Mouse (Mus musculus) ovary, postnatal 10 days (tissue): ENCODE data around the gene Pard6b.
"Not testable (repeated sequence)": the region's sequence is repeated elsewhere in the genome, so short reads cannot be mapped to it uniquely, and the experiment has no call there.

Experiments
- DNase-seq: peaks from one replicate; pipeline ENCODE4 v3.0.0; 2022; ENCODE audit warnings: low spot score

Gene Pard6b

GRCm38 (mm10) chr2:168080431-168081246 is at the start of gene Pard6b:
Pard6b (plus strand) TSS chr2:168081004.
- DNase-seq, result peak; percentile 65

DNA sequence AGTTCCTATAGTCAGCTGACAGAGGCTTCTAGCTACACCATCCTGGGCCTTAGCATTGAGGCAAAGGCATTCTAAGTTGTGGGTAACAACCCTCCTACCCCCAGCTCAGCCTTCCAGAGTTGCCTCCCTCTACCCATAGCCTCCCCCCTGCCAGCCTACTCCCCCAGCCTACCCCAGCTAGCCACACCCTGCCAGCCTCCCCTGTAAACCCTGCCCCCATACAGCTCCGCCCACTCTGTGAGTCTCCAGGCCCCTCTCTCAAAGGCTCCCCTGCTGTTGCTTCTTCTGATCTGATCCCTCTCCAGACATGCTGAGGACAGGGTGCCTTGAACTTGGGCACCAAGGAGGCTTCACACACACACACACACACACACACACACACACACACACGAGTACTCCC is 49.0 kb upstream of the Pard6b start:
- DNase-seq, result no peak

GRCm38 (mm10) chr2:168033905-168034304 is 46.9 kb upstream of the Pard6b start:
- DNase-seq, result no peak

DNA sequence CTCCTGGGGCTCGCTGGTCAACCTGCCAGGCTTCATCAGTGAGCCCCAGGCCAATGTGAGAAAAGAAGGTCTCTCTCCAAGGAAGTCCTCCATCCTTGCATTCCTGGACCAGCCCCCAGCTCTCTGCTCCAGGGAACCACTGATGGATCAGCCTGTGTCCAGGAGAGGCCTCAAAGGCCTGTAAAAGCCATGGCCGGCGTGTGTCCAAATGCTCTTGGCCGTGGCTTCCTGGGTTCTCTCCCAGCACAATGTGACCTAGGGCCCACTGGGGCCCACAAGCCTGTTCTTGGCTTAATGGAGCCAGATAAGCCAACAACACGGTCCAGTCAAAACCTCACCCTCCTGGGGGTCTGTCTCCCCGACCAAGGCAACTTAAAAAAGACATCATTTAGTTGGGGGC is 44.9 kb upstream of the Pard6b start:
- no peak for DNase-seq

GRCm38 (mm10) chr2:168037063-168037462 is 43.7 kb upstream of the Pard6b start:
- DNase-seq, result no peak

DNA sequence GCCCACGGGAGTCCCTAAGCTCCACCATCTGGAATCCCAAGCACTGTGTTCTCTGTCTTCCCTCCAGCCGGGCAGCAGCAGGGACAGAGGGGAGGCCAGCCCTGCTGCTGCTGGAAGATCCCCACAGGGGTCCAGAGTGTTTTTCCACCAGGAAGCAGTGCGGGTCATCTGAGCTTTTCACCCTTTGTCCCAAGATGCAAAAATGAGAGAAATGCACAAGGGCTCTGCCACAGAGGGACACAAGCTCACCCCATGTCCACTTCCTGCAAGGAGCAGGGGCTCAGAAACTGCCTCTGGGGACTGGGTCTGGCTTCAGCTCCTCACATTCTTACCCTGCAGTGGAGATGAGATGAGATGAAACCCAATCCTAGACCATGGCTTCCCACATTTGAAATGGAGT is 40.1 kb upstream of the Pard6b start:
- no peak for DNase-seq

GRCm38 (mm10) chr2:168042019-168042418 is 38.8 kb upstream of the Pard6b start:
- DNase-seq, result no peak

- DNase-seq, result no peak
Measured at GRCm38 (mm10) chr2:168044681-168045287, 36.0 kb upstream of the Pard6b start.

- DNase-seq, result no peak
Measured at GRCm38 (mm10) chr2:168045357-168045756, 35.4 kb upstream of the Pard6b start.

- no peak for DNase-seq
Measured at GRCm38 (mm10) chr2:168045771-168046170, 35.0 kb upstream of the Pard6b start.

DNA sequence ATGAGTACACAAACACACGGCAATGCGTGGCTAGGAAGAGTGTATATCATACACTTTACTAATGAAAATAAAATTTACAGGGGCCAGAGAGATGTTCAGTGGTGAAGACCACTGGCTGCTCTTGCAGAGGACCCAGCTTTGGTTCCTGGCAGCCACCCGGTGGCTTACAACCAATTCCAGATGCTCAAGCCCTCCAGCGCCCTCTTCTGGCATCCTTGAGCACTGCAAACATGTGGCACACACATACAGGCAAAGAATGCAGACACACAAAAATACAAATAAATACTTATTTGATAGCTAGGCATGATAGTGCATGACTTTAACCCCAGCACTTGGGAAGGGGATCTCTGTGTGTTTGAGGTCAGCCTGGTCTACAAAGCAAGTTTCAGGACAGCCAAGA is 34.3 kb upstream of the Pard6b start:
- no peak for DNase-seq

DNA sequence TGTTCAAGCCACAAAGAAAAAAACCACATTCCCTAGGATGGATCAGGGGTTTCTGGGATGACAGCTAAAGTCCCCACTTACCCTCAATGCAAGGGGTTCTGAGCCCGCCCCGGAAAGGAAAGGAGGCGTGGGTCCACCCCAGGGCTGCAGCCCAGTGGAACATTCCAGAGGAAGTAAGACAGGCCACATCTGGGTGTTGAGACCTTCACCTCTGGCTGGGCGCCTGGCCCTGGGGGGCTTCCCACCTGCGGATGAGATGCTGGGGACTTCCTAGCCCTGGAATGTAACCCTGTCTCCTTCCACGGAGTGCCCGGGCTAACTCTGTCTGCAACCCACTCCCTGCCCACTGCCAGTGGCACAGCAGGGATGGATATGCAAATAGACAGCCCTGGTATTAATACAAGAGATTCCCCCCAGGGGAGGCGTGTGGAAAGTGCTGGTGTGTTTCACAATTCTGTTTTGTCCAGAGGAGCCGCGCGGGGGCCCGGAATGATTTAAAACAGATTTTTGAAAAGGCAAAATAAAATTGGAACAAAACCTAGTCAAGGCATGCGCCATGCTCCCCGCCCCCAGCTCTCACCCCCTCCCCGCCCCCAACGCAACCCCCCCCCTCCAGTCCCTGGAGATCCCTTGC is 31.7 kb upstream of the Pard6b start:
- no peak for DNase-seq

DNA sequence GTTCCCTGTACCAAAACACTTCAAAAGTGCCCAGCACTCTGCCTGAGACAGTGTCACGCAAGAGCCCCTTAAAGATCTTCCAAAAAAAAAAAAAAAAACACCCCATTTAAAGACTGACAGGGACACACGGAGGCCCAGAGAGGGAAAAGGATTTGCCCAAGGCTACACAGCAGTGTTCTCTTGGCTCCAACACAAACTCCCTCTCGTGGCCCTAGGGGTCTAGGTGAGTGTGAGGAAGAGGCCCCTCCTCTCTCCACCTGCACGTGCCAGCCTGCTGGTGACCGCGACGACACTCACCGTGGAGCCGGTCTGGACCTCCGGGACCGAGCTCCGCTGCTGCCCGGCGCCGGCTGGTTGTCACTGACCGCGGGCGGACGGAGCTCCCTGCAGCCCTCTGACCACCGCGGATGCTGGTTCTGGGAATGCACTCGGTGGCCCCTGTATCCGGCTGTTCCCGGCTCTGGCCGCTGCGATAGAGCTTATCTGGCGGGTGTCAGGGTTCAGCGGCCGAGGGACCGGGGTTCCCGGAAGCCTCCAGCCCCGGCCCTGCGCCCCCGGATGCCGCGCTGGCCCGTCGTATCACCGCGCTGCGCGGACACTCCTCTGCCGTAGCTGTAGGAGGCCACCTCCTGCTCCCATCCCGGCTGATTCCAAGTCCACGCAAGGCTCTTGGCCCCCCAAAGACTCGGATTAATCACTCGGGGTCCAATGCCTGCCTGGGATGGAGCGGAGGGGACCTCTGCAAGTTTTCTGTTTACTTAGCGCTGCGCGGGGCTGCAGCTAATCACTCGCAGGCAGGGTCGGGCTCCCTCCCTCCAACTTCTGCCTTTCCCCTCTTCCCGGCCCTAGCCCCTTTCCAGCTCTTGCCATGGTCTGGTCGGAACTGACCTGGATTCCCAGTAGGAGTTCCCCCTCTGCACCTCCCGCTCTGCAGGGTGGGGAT is 30.5 kb upstream of the Pard6b start:
- DNase-seq, result no peak

- no peak for DNase-seq
Measured at GRCm38 (mm10) chr2:168052156-168052555, 28.6 kb upstream of the Pard6b start.

DNA sequence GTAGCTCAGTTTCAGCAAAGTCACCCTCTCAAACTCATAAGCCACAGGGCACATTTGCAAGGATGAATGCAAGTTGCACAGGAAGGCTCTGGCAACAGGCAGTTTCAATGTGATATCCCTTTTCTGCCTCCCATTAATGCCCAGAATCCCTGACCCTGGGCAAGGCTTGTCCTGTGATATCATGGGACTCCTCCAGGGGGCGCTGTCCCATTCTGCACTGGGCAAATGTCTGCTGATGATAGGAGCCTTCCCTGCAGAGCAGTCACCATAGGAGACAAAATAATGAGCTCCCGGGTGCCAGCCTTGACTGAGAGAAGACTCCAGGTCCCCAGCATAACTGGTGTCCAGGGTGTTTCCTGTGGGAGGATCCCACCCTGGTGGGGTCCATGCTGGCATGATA is 28.1 kb upstream of the Pard6b start:
- DNase-seq, result no peak

GRCm38 (mm10) chr2:168054142-168054541 is 26.7 kb upstream of the Pard6b start:
- DNase-seq, result no peak

DNA sequence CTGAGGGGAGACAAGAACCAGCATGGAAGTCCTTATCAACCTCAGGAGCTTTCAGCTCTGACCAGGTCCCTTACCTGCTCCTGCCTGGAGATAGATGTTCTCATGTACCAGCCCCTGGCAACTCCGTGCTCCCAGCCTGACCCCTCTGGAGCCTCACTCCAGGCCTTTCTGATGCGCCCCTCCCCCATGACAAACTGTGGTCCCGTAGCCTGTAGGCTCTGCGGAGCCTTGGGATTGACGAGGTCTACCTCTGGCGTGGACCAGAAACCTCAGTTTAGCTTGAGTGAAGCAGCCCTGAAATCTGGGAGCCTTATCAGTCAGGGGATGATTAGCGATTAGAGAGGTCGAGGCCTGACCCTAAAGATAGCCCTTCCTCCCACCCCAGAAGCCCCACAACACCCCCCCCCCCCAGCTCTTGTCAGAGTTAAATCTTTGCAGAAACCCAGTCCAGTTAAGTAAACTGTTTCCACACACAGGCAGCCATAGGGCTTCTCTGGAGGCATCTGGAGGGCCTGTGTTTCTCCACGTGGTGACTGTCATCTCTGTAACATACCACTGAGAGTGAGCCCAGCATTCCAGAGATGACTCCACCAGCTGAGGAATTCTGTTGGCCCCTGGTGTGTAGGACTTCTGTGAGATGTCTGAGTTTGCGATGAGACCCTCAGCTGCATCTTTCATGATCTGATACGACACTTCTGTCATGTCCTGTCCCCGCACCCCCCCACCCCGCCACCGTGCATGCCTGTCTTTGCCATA is 24.7 kb upstream of the Pard6b start:
- no peak for DNase-seq

DNA sequence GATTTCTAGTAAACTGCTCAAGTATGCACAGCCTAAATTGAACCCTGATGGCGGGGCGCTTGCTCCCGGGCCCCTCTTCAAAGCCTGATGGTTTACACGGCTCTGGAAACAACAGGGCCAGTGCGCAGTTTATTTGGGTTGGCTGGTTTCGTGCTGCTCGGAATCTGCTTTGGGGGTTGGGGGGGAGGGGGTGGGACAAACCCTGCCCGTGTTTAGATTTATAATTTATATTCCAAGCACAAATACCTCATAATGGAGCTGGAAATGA is 24.2 kb upstream of the Pard6b start:
- DNase-seq, result no peak

DNA sequence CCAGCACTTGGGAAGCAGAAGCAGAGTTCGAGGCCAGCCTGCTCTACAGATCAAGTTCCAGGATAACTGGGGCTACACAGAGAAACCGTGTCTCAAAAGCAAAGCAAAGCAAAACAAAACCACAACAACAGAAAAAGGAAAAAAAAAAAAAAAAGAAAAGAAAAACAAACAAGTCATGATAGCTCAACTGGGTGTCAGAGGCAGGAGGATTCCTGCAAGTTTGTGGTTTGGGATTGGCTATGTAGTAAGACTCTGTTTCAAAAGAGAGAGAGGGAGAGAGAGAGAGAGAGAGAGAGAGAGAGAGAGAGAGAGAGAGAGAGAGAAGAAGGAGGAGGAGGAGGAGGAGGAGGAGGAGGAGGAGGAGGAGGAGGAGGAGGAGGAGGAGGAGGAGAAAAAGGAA is 22.9 kb upstream of the Pard6b start:
- DNase-seq, result not testable (repeated sequence)

DNA sequence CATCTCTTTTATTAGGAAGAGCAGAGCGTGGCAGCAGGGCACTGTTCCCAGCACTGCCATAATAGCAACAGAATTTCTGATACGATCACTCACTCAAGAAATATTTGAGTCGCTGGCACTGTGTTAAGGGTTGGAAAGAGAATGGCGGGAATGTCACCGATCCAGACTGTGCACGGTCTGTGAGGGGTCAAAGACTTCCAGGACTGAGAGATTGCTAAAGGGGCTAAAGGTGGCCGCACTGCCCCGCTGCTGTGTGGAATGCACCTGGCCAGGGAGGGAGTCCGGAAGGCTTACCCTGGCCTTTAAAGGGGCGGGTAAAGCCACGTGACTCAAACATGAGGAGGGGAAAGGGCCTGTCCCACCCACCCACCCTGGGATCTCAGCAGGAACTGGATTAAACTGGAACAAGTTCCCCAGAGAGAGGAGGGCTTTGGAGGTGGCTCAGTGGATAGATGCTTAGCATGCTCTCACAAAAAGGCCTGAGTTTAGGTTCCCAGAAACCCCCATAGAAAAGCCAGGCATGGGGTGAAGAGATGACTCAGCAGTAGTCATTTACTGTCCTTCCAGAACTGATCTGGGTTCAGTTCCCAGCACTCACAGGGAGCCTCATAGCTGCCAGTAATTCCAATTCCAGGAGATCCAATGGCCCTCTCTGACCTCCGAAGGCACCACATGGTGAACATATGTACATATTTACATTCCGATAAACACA is 22.2 kb upstream of the Pard6b start:
- DNase-seq, result no peak

DNA sequence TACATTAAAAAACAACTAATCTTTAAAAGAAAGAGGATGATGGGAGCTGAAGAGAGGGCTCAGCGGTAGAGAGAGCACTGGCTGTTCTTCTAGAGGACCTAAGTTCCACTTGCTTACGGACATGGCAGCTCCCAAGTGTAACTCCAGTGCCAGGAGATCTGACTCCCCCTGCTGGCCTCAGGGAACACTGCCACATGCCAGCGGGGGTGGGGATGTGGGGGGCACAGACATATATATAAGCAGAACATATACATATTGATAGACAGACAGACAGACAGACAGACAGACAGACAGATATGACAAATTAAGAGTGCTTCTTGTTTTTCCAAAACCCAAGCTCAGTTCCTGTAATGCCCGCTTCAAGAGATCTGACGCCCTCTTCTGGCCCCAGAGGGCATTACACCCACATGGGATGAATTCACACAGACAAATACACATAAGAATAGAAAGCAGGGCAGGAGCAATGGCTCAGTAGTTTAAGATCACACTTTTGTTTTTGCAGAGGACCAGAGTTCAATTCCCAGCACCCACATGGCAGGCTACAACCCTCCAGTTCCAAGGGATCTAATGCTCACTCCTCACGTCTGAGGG is 21.5 kb upstream of the Pard6b start:
- DNase-seq, result no peak
